Mouse (Mus musculus): ENCODE measurements around the gene Pigc.

GRCm38 (mm10) chr1:162009086-162009485, 40.1 kb downstream of the Pigc start:
- TF ChIP-seq CTCF (IDR thresholded peaks at IDR 0.05; ENCODE audit: low read depth) (no peak), EP300 (optimal IDR thresholded peaks at IDR 0.05) (no peak)
